Mouse (Mus musculus) ES-E14 (cell line): ENCODE results near the gene Bola3.

Experiments used
- CHD2 ChIP-seq: IDR thresholded peaks from 2 replicates; pipeline ENCODE4 v1.6.1; 2014; ENCODE audit warnings: mild to moderate bottlenecking, low read depth, low read length, inconsistent platforms
- HCFC1 ChIP-seq: IDR thresholded peaks from 2 replicates; pipeline ENCODE4 v1.6.1; 2012; ENCODE audit warnings: low read length, inconsistent platforms, borderline replicate concordance; ENCODE audit not compliant: insufficient read depth
- MAFK ChIP-seq: IDR thresholded peaks from 2 replicates; pipeline ENCODE4 v1.6.1; 2014; ENCODE audit warnings: mild to moderate bottlenecking, low read depth, low read length, inconsistent platforms; ENCODE audit not compliant: insufficient read depth
- ZC3H11A ChIP-seq: IDR thresholded peaks from 2 replicates; pipeline ENCODE4 v1.6.1; 2012; ENCODE audit warnings: low read depth, mild to moderate bottlenecking, inconsistent platforms, low read length, borderline replicate concordance

- TF ChIP-seq MAFK (no peak), HCFC1 (no peak), CHD2 (no peak), ZC3H11A (no peak)
These were observed 48.8 kb downstream of the Bola3 start for GRCm38 (mm10) chr6:83397728-83398127.
